Mouse (Mus musculus) forebrain, embryonic 14.5 days (tissue): ENCODE measurements around the gene Syt5. TPM values are rescaled to one million over a fixed set of nuclear protein-coding genes. Genes with fewer than 3 reads are reported as not detected.
A peak's percentile ranks its signal among the peaks of the same experiment; 100 is the strongest.
"Not testable (repeated sequence)": the region's sequence is repeated elsewhere in the genome, so short reads cannot be mapped to it uniquely, and the experiment has no call there.

Experiments
- ATAC-seq: fragments of 200-750 bp; cut with Nextera tagmentation; 2 replicates; pipeline ENCODE4 v1.8.0; 2017; ENCODE audit warnings: mild to moderate bottlenecking, moderate library complexity
- DNase-seq: peaks from one replicate; pipeline ENCODE4 v3.0.0-alpha.2; 2015; ENCODE audit warnings: low spot score
- H3K27ac ChIP-seq: fragments of 300-500 bp; sonication (generic); 2 replicates; pipeline ENCODE4 v1.5.1; 2014; ENCODE audit warnings: low read depth, mild to moderate bottlenecking, control low read depth, low read length, moderate library complexity
- H3K27me3 ChIP-seq: fragments of 300-500 bp; sonication (generic); replicated peaks from 2 replicates; pipeline ENCODE4 v1.6.1; 2014; ENCODE audit warnings: low read length, control low read depth, mixed read lengths; ENCODE audit not compliant: control insufficient read depth, insufficient read depth
- H3K36me3 ChIP-seq: fragments of 300-500 bp; sonication (generic); 2 replicates; pipeline ENCODE4 v1.6.1; 2014; ENCODE audit warnings: low read length, control low read depth; ENCODE audit not compliant: control insufficient read depth, insufficient read depth
- H3K4me1 ChIP-seq: fragments of 300-500 bp; sonication (generic); 2 replicates; pipeline ENCODE4 v1.6.1; 2014; ENCODE audit warnings: antibody characterized with exemption, low read length, control low read depth; ENCODE audit not compliant: control insufficient read depth, insufficient read depth
- H3K4me2 ChIP-seq: fragments of 300-500 bp; sonication (generic); 2 replicates; pipeline ENCODE4 v1.6.1; 2014; ENCODE audit warnings: mild to moderate bottlenecking, control low read depth, low read length
- H3K4me3 ChIP-seq: fragments of 300-500 bp; sonication (generic); 2 replicates; pipeline ENCODE4 v1.5.1; 2014; ENCODE audit warnings: low read depth, low read length, control low read depth
- H3K9ac ChIP-seq: fragments of 300-500 bp; sonication (generic); 2 replicates; pipeline ENCODE4 v1.6.1; 2014; ENCODE audit warnings: mild to moderate bottlenecking, low read length, control low read depth, moderate library complexity
- H3K9me3 ChIP-seq: fragments of 300-500 bp; sonication (generic); replicated peaks from 2 replicates; pipeline ENCODE4 v1.6.1; 2016; ENCODE audit warnings: low read length, control low read depth, mixed read lengths; ENCODE audit not compliant: control insufficient read depth
- WGBS: fragments of 180-500 bp; shearing (Covaris S2); extraction: QIAGEN DNeasy Blood & Tissue Kit; methylation state at CpG from one replicate; pipeline ENCODE4 v1.1.7; 2014; 5-methylcytosine and 5-hydroxymethylcytosine counted together
- polyA plus RNA-seq: library from polyadenylated mRNA; unstranded; fragments of >200 nt; fragmentation: Nextera tagmentation; extraction: Ambion mirVana; gene quantifications from 2 replicates; pipeline ENCODE4 v1.2.1, GENCODE M21; 2014

Syt5 gene
- polyA plus RNA-seq = 133 and 153 TPM in 2 replicates

GRCm38 (mm10) chr7:4547221-4547641 is at the start of gene Syt5:
Gene Syt5, minus strand, starts transcription at chr7:4547541.
- H3K9ac ChIP-seq = peak within 1 kb of the TSS; percentile 71
- WGBS = 3% methylated on average over 33 of the region's 33 CpGs
- peak; percentile 79 for ATAC-seq
- H3K9me3 ChIP-seq = no peaks in the 10 kb centered on the region
- H3K4me2 ChIP-seq = peak within 1 kb of the TSS; percentile 75
- peak within 1 kb of the TSS; percentile 45 for H3K4me3 ChIP-seq
- no peaks in the 10 kb centered on the region; the same call in 1 of the 2 replicates for H3K36me3 ChIP-seq
- peak; percentile 86 for DNase-seq
- H3K27ac ChIP-seq = peak within 1 kb of the TSS; percentile 76
- peaks cover 6% of the 10 kb centered on the region for H3K4me1 ChIP-seq
- no peaks in the 10 kb centered on the region for H3K27me3 ChIP-seq

GRCm38 (mm10) chr7:4597046-4597445 is 49.7 kb upstream of the Syt5 start:
- not testable (repeated sequence) for H3K4me3 ChIP-seq, H3K4me1 ChIP-seq, H3K9ac ChIP-seq, DNase-seq, H3K36me3 ChIP-seq, ATAC-seq, H3K27ac ChIP-seq, H3K9me3 ChIP-seq, H3K27me3 ChIP-seq, H3K4me2 ChIP-seq
- 76% methylated on average over 4 of the region's 4 CpGs for WGBS

DNA sequence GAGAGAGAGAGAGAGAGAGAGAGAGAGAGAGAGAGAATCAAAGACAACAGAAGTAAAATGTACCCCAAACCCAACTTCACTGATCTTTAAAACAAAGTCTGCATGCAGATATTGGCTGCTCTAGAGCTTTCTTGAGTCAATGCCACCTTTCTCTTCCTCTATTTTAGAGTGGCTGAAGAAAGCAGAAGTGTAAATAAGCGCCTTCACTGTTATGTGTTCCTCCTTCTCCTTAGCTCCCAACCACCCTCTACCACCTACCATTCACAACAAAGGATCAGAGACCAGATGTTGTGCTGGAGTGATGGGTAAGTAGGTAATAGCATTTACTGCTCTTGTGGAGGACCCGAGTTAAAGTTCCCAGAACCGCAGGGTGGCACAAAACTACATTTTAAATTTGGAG is 34.1 kb upstream of the Syt5 start:
- H3K9me3 ChIP-seq, H3K4me3 ChIP-seq, H3K4me2 ChIP-seq, H3K27ac ChIP-seq, H3K27me3 ChIP-seq, H3K9ac ChIP-seq, ATAC-seq, H3K4me1 ChIP-seq, H3K36me3 ChIP-seq, DNase-seq: not testable (repeated sequence)
- 77% methylated on average over 3 of the region's 3 CpGs for WGBS

DNA sequence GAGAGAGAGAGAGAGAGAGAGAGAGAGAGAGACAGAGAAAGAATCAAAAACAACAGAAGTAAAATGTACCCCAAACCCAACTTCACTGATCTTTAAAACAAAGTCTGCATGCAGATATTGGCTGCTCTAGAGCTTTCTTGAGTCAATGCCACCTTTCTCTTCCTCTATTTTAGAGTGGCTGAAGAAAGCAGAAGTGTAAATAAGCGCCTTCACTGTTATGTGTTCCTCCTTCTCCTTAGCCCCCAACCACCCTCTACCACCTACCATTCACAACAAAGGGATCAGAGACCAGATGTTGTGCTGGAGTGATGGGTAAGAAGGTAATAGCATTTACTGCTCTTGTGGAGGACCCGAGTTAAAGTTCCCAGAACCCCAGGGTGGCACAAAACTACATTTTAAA is 25.0 kb upstream of the Syt5 start:
- 75% methylated on average over 2 of the region's 2 CpGs for WGBS
- H3K4me3 ChIP-seq, H3K4me1 ChIP-seq, H3K27me3 ChIP-seq, H3K9me3 ChIP-seq, H3K4me2 ChIP-seq, H3K27ac ChIP-seq, H3K36me3 ChIP-seq, H3K9ac ChIP-seq, ATAC-seq, DNase-seq: not testable (repeated sequence)

GRCm38 (mm10) chr7:4562660-4563059 is 15.3 kb upstream of the Syt5 start:
- no peaks in the 10 kb centered on the region for H3K27me3 ChIP-seq
- H3K27ac ChIP-seq = no peak overlapping the region
- DNase-seq (no peak), ATAC-seq (no peak)
- H3K9ac ChIP-seq = no peak overlapping the region
- 96% methylated on average over 3 of the region's 3 CpGs for WGBS
- H3K4me3 ChIP-seq = no peak overlapping the region
- no peaks in the 10 kb centered on the region for H3K4me1 ChIP-seq
- H3K4me2 ChIP-seq = no peak overlapping the region
- H3K9me3 ChIP-seq = no peaks in the 10 kb centered on the region
- H3K36me3 ChIP-seq = no peaks in the 10 kb centered on the region

DNA sequence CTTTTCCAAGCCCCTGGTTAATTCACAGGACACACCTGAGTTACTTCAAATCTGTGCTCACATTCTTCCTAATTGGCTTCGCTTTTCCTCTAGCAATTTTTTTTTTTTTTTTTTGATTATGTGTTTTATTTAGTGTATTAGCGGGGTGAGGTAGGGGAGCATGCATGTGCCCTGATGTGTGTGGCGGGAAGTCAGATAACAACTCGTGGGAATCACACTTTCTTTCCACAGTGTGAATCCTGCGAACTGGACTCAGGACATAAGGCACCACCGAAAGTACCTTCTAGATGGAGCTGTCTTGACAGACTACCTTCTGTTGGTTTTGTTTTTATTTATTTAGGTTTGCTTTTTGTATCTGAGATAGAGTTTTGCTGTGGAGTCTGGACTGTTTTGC is 9.8 kb upstream of the Syt5 start:
- Histone ChIP-seq H3K36me3 (no peaks in the 10 kb centered on the region), H3K27ac (no peak overlapping the region), H3K27me3 (no peaks in the 10 kb centered on the region), H3K4me3 (no peak overlapping the region), H3K9me3 (no peaks in the 10 kb centered on the region), H3K4me1 (no peaks in the 10 kb centered on the region), H3K9ac (no peak overlapping the region), H3K4me2 (peak overlapping the region; percentile 24; the same call in 1 of the 2 replicates)
- no peak for DNase-seq
- 67% methylated on average over 6 of the region's 6 CpGs for WGBS
- peak; percentile 49 for ATAC-seq

DNA sequence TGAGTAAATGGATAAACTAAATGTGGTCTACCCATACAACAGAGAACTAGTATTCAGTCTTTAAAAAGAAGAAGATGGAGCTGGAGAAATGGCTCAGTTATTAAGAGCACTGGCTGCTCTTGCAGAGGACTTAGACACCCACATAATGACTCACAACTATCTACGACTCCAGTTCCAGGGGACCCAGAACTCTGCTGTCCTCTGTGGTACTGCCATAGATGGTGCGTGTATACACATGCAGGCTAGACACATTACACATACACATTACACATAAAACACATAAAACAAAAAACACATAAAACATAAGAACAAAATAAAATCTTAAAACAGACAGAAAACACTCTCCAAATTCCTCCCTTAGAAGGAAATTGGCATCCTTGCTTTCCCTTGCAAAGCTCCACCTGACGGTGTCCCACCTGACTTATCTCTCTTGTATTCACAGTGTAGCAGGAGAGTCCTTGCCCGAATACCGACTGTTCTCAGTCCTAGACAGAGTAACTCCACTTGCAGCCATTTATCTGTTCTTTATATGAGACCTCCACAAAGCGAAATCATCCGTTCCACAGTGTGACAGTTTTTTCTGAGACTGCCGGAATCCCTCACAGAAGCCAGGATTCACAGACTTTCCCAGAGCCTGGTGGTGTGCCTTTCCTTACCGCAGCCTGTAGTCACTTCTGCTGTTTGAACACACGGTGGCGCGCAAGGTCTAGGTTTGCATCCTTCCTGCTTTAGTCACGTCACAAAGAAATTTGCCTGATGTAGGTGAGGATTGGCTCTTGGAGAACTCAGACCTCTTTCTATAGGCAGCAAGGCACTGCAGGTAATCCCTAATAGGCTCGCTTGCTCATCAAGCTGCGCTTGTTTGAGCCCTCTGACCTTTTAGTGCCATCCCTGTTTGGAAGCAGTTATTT is 9.2 kb upstream of the Syt5 start:
- Histone ChIP-seq H3K27ac (no peak overlapping the region), H3K4me1 (no peaks in the 10 kb centered on the region), H3K9me3 (no peaks in the 10 kb centered on the region), H3K4me2 (peak overlapping the region; percentile 24; the same call in 1 of the 2 replicates), H3K4me3 (no peak overlapping the region), H3K36me3 (no peaks in the 10 kb centered on the region), H3K9ac (no peak overlapping the region), H3K27me3 (no peaks in the 10 kb centered on the region)
- ATAC-seq (peak; percentile 96), DNase-seq (peak; percentile 95)
- 24% methylated on average over 15 of the region's 15 CpGs for WGBS

DNA sequence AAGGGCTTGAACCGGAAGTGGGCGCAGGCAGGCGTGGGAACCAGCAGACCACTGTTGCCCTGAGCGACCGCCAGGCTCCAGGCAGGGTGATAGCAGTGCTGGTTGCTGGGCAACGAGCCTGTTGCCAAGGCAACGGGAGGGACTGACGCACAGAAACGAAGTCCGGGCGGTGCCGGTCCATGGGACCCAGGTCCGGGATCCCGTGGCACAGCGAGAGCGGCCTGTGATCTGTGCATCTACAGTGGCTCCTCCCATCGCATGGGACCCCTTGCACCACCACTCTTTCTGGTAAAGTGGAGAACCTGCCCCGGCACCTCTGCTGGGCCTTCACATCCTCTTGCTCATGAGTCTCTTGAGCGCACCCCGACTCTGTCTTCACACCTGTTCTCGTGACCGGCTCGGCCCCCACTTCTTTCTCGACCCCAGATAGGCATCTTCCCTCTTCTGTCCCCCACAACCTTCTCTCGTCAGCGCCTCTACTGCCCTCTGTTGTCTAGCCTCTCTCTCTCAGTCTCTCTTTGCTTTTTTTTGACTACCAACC is 680 bp downstream of the Syt5 start:
- Histone ChIP-seq H3K9ac (peak overlapping the region; percentile 71), H3K4me3 (peak overlapping the region; percentile 45), H3K4me2 (peak overlapping the region; percentile 75), H3K4me1 (peaks cover 6% of the 10 kb centered on the region), H3K9me3 (no peaks in the 10 kb centered on the region), H3K27ac (peak overlapping the region; percentile 76), H3K27me3 (no peaks in the 10 kb centered on the region), H3K36me3 (peaks cover 5% of the 10 kb centered on the region; the same call in 1 of the 2 replicates)
- peak; percentile 91 for ATAC-seq
- WGBS = under 1% methylated on average over 26 of the region's 26 CpGs
- peak; percentile 95 for DNase-seq

DNA sequence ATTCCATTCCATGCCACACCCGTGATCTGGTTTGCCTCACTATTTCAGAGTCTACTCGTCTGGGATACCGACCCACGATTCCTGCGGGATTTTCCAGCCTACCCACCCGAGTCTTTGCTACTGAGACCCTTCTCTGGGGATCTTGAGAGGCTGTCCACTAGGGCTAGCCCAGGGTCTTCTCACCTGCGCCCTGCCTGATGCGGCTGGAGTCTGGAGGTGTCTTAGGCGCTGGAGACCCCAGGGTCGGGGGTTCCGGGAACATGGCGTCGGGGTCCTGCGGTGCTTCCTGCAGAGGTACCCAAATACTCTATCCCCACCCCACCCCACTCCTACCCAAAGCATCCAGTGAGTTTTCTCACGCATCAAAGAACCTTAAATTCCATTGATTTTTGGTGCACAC is 1.3 kb downstream of the Syt5 start:
- Histone ChIP-seq H3K4me2 (peak overlapping the region; percentile 75), H3K4me3 (peak overlapping the region; percentile 45), H3K36me3 (peaks cover 7% of the 10 kb centered on the region), H3K9ac (peak overlapping the region; percentile 71), H3K27me3 (no peaks in the 10 kb centered on the region), H3K27ac (peak overlapping the region; percentile 36), H3K9me3 (no peaks in the 10 kb centered on the region), H3K4me1 (peaks cover 6% of the 10 kb centered on the region)
- ATAC-seq = peak; percentile 44
- 74% methylated on average over 15 of the region's 15 CpGs for WGBS
- no peak for DNase-seq
